Mouse (Mus musculus) liver, postnatal 0 days (tissue): ENCODE data around the gene H6pd. TPM values are rescaled to one million over a fixed set of nuclear protein-coding genes. Genes with fewer than 3 reads are reported as not detected.

Source experiments
- ATAC-seq: fragments of 200-750 bp; cut with Nextera tagmentation; 2 replicates; pipeline ENCODE4 v1.8.0; 2017; ENCODE audit warnings: mild to moderate bottlenecking, moderate library complexity
- DNase-seq: peaks from one replicate; pipeline ENCODE4 v3.0.0-alpha.2; 2016
- H3K27ac ChIP-seq: fragments of 300-500 bp; sonication (generic); 2 replicates; pipeline ENCODE4 v1.5.1; 2014; ENCODE audit warnings: antibody characterized with exemption, moderate library complexity, mild to moderate bottlenecking, low read depth
- H3K27me3 ChIP-seq: fragments of 300-500 bp; sonication (generic); 2 replicates; pipeline ENCODE4 v1.6.1; 2014; ENCODE audit warnings: low read length, control low read depth, mixed read lengths; ENCODE audit not compliant: insufficient read depth
- H3K36me3 ChIP-seq: fragments of 300-500 bp; sonication (generic); replicated peaks from 2 replicates; pipeline ENCODE4 v1.6.1; 2014; ENCODE audit warnings: mild to moderate bottlenecking, control low read depth, low read length, moderate library complexity, mixed read lengths; ENCODE audit not compliant: insufficient read depth
- H3K4me1 ChIP-seq: fragments of 300-500 bp; sonication (generic); 2 replicates; pipeline ENCODE4 v1.6.1; 2014; ENCODE audit warnings: antibody characterized with exemption, mild to moderate bottlenecking, control low read depth; ENCODE audit not compliant: insufficient read depth
- H3K4me2 ChIP-seq: fragments of 300-500 bp; sonication (generic); 2 replicates; pipeline ENCODE4 v1.6.1; 2014; ENCODE audit warnings: low read depth, mild to moderate bottlenecking, low read length, moderate library complexity, mixed read lengths
- H3K4me3 ChIP-seq: fragments of 300-500 bp; sonication (generic); 2 replicates; pipeline ENCODE4 v1.5.1; 2014; ENCODE audit warnings: low read depth, low read length
- H3K9ac ChIP-seq: fragments of 300-500 bp; sonication (generic); replicated peaks from 2 replicates; pipeline ENCODE4 v1.6.1; 2014; ENCODE audit warnings: mild to moderate bottlenecking, moderate library complexity
- H3K9me3 ChIP-seq: fragments of 300-500 bp; sonication (generic); 2 replicates; pipeline ENCODE4 v1.6.1; 2016; ENCODE audit warnings: mild to moderate bottlenecking, control low read depth, low read length, mixed read lengths
- CTCF ChIP-seq: sonication (generic); IDR thresholded peaks from 2 replicates; pipeline ENCODE4 v1.5.1; 2016; ENCODE audit warnings: antibody characterized with exemption, low read depth
- EP300 ChIP-seq: IDR thresholded peaks from 2 replicates; pipeline ENCODE4 v1.6.1; 2016; ENCODE audit warnings: antibody characterized with exemption, low read depth, mild to moderate bottlenecking
- WGBS: fragments of 180-500 bp; shearing (Covaris S2); extraction: QIAGEN DNeasy Blood & Tissue Kit; methylation state at CpG from one replicate; pipeline ENCODE4 v1.1.7; 2014; ENCODE audit not compliant: insufficient replicate concordance; 5-methylcytosine and 5-hydroxymethylcytosine counted together
- polyA plus RNA-seq: library from polyadenylated mRNA; unstranded; fragments of >200 nt; fragmentation: Nextera tagmentation; extraction: Ambion mirVana; gene quantifications from 2 replicates; pipeline ENCODE4 v1.2.1, GENCODE M21; 2015

H6pd gene
- polyA plus RNA-seq, 1 experiment from 2014 or later: 36.5 TPM

GRCm38 (mm10) chr4:149941067-149941755, 67.6 kb downstream of the H6pd start:
- Histone ChIP-seq H3K27ac (no peak overlapping the region), H3K4me2 (no peak overlapping the region), H3K4me1 (no peaks in the 10 kb centered on the region), H3K9me3 (no peaks in the 10 kb centered on the region), H3K27me3 (0 out of 2 replicates have a peak, but pooled peaks cover 9% of the 10 kb centered on the region), H3K4me3 (no peak overlapping the region), H3K9ac (no peak overlapping the region), H3K36me3 (no peaks in the 10 kb centered on the region)
- WGBS: 59% methylated on average over 18 of the region's 18 CpGs
- DNase-seq (no peak), ATAC-seq (no peak)
- TF ChIP-seq CTCF (no peak), EP300 (no peak)

- peaks cover 10% of the 10 kb centered on the region; the same call in 1 of the 2 replicates for H3K27me3 ChIP-seq
- no peaks in the 10 kb centered on the region for H3K36me3 ChIP-seq
- H3K9ac ChIP-seq: no peak overlapping the region
- no peaks in the 10 kb centered on the region for H3K9me3 ChIP-seq
- ATAC-seq (no peak), DNase-seq (no peak)
- WGBS: 79% methylated on average over 8 of the region's 8 CpGs
- no peak overlapping the region for H3K4me2 ChIP-seq
- H3K27ac ChIP-seq: no peak overlapping the region
- no peaks in the 10 kb centered on the region for H3K4me1 ChIP-seq
- no peak overlapping the region for H3K4me3 ChIP-seq
- TF ChIP-seq CTCF: no peak
These were observed 70.1 kb downstream of the H6pd start for GRCm38 (mm10) chr4:149938701-149939100.

GRCm38 (mm10) chr4:149936921-149937320, 71.9 kb downstream of the H6pd start:
- no peaks in the 10 kb centered on the region for H3K36me3 ChIP-seq
- no peaks in the 10 kb centered on the region for H3K9me3 ChIP-seq
- H3K4me1 ChIP-seq: no peaks in the 10 kb centered on the region
- DNase-seq (no peak), ATAC-seq (no peak)
- WGBS: 65% methylated on average over 5 of the region's 5 CpGs
- TF ChIP-seq EP300 (no peak), CTCF (no peak)
- no peak overlapping the region for H3K27ac ChIP-seq
- H3K4me3 ChIP-seq: no peak overlapping the region
- H3K27me3 ChIP-seq: peaks cover 7% of the 10 kb centered on the region; the same call in 1 of the 2 replicates
- H3K9ac ChIP-seq: no peak overlapping the region
- no peak overlapping the region for H3K4me2 ChIP-seq

- WGBS: 79% methylated on average over 6 of the region's 6 CpGs
- DNase-seq: no peak
- Histone ChIP-seq H3K4me1 (no peaks in the 10 kb centered on the region), H3K4me2 (no peak overlapping the region), H3K9me3 (no peaks in the 10 kb centered on the region), H3K36me3 (no peaks in the 10 kb centered on the region), H3K27me3 (peaks cover 6% of the 10 kb centered on the region; the same call in 1 of the 2 replicates), H3K27ac (no peak overlapping the region), H3K4me3 (no peak overlapping the region), H3K9ac (no peak overlapping the region)
- TF ChIP-seq EP300 (no peak), CTCF (no peak)
- ATAC-seq: no peak
These were observed 73.4 kb downstream of the H6pd start for GRCm38 (mm10) chr4:149935470-149935869.

- 72% methylated on average over 16 of the region's 16 CpGs for WGBS
- TF ChIP-seq CTCF: no peak
- H3K9me3 ChIP-seq: no peaks in the 10 kb centered on the region
- H3K4me1 ChIP-seq: no peaks in the 10 kb centered on the region
- DNase-seq: no peak
- no peaks in the 10 kb centered on the region for H3K36me3 ChIP-seq
- H3K9ac ChIP-seq: no peak overlapping the region
- no peak overlapping the region for H3K4me3 ChIP-seq
- ATAC-seq: no peak
- no peak overlapping the region for H3K4me2 ChIP-seq
- peaks cover 6% of the 10 kb centered on the region; the same call in 1 of the 2 replicates for H3K27me3 ChIP-seq
- H3K27ac ChIP-seq: no peak overlapping the region
These were observed 75.1 kb downstream of the H6pd start for GRCm38 (mm10) chr4:149933519-149934245.

- TF ChIP-seq CTCF: no peak
- TF ChIP-seq EP300: no peak
- no peak overlapping the region for H3K4me2 ChIP-seq
- H3K27ac ChIP-seq: no peak overlapping the region
- 79% methylated on average over 7 of the region's 7 CpGs for WGBS
- H3K36me3 ChIP-seq: no peaks in the 10 kb centered on the region
- DNase-seq (no peak), ATAC-seq (no peak)
- H3K4me3 ChIP-seq: no peak overlapping the region
- H3K27me3 ChIP-seq: peaks cover 6% of the 10 kb centered on the region; the same call in 1 of the 2 replicates
- no peaks in the 10 kb centered on the region for H3K4me1 ChIP-seq
- no peak overlapping the region for H3K9ac ChIP-seq
- H3K9me3 ChIP-seq: no peaks in the 10 kb centered on the region
These were observed 75.8 kb downstream of the H6pd start for GRCm38 (mm10) chr4:149933025-149933424.
